Mouse (Mus musculus) heart, embryonic 12.5 days (tissue): ENCODE results near the gene Olfr56. TPM values are rescaled to one million over a fixed set of nuclear protein-coding genes. Genes with fewer than 3 reads are reported as not detected.
"Not testable (repeated sequence)": the region's sequence is repeated elsewhere in the genome, so short reads cannot be mapped to it uniquely, and the experiment has no call there.

Experiments
- ATAC-seq: fragments of 200-750 bp; cut with Nextera tagmentation; 2 replicates; pipeline ENCODE4 v1.8.0; 2017; ENCODE audit warnings: moderate TSS enrichment, moderate library complexity; ENCODE audit not compliant: insufficient number of reproducible peaks, low FRiP score
- H3K27ac ChIP-seq: fragments of 300-500 bp; sonication (generic); 2 replicates; pipeline ENCODE4 v1.5.1; 2016; ENCODE audit warnings: mild to moderate bottlenecking, moderate library complexity; ENCODE audit not compliant: poor library complexity, severe bottlenecking
- H3K27me3 ChIP-seq: fragments of 300-500 bp; sonication (generic); replicated peaks from 2 replicates; pipeline ENCODE4 v1.6.1; 2016; ENCODE audit warnings: mild to moderate bottlenecking, moderate library complexity
- H3K36me3 ChIP-seq: fragments of 300-500 bp; sonication (generic); 2 replicates; pipeline ENCODE4 v1.6.1; 2016; ENCODE audit warnings: mild to moderate bottlenecking, moderate library complexity
- H3K4me1 ChIP-seq: fragments of 300-500 bp; sonication (generic); replicated peaks from 2 replicates; pipeline ENCODE4 v1.6.1; 2016; ENCODE audit warnings: mild to moderate bottlenecking
- H3K4me2 ChIP-seq: fragments of 300-500 bp; sonication (generic); 2 replicates; pipeline ENCODE4 v1.6.1; 2016; ENCODE audit warnings: mild to moderate bottlenecking, moderate library complexity
- H3K4me3 ChIP-seq: fragments of 300-500 bp; sonication (generic); 2 replicates; pipeline ENCODE4 v1.5.1; 2016; ENCODE audit warnings: mild to moderate bottlenecking
- H3K9ac ChIP-seq: fragments of 300-500 bp; sonication (generic); 2 replicates; pipeline ENCODE4 v1.6.1; 2016; ENCODE audit warnings: mild to moderate bottlenecking, moderate library complexity
- H3K9me3 ChIP-seq: fragments of 300-500 bp; sonication (generic); replicated peaks from 2 replicates; pipeline ENCODE4 v1.6.1; 2016; ENCODE audit warnings: mild to moderate bottlenecking, moderate library complexity
- WGBS: fragments of 180-500 bp; shearing (Covaris S2); methylation state at CpG from one replicate; pipeline ENCODE4 v1.1.7; 2016; 5-methylcytosine and 5-hydroxymethylcytosine counted together
- polyA plus RNA-seq: library from polyadenylated mRNA; unstranded; fragments of >200 nt; fragmentation: Nextera tagmentation; extraction: Ambion mirVana; gene quantifications from 2 replicates; pipeline ENCODE4 v1.2.1, GENCODE M21; 2016

Olfr56 gene
- polyA plus RNA-seq, 1 experiment from 2014 or later: not detected

GRCm38 (mm10) chr11:49061865-49062264 lies 83.2 kb downstream of the Olfr56 start:
- H3K27me3 ChIP-seq, H3K9me3 ChIP-seq, H3K36me3 ChIP-seq, H3K4me3 ChIP-seq, H3K27ac ChIP-seq, H3K4me1 ChIP-seq, H3K9ac ChIP-seq, ATAC-seq, H3K4me2 ChIP-seq: not testable (repeated sequence)
- WGBS: 59% methylated on average over 2 of the region's 2 CpGs

GRCm38 (mm10) chr11:49063713-49064469 lies 85.2 kb downstream of the Olfr56 start, which contains the start of gene Tgtp2:
TSS of gene Tgtp2 (minus strand) at chr11:49064206.
- H3K27me3 ChIP-seq, H3K27ac ChIP-seq, H3K9ac ChIP-seq, H3K4me2 ChIP-seq, H3K4me3 ChIP-seq, H3K36me3 ChIP-seq, ATAC-seq, H3K4me1 ChIP-seq, H3K9me3 ChIP-seq: not testable (repeated sequence)
- WGBS: 60% methylated on average over 5 of the region's 5 CpGs

- Histone ChIP-seq H3K4me1 (no peaks in the 10 kb centered on the region), H3K27me3 (no peaks in the 10 kb centered on the region), H3K4me2 (no peak overlapping the region), H3K27ac (no peak overlapping the region), H3K36me3 (no peaks in the 10 kb centered on the region), H3K9ac (no peak overlapping the region), H3K9me3 (no peaks in the 10 kb centered on the region), H3K4me3 (no peak overlapping the region)
- ATAC-seq: no peak
- 70% methylated on average over 1 of the region's 1 CpGs for WGBS
These were observed 89.7 kb downstream of the Olfr56 start for GRCm38 (mm10) chr11:49068358-49068757.

DNA sequence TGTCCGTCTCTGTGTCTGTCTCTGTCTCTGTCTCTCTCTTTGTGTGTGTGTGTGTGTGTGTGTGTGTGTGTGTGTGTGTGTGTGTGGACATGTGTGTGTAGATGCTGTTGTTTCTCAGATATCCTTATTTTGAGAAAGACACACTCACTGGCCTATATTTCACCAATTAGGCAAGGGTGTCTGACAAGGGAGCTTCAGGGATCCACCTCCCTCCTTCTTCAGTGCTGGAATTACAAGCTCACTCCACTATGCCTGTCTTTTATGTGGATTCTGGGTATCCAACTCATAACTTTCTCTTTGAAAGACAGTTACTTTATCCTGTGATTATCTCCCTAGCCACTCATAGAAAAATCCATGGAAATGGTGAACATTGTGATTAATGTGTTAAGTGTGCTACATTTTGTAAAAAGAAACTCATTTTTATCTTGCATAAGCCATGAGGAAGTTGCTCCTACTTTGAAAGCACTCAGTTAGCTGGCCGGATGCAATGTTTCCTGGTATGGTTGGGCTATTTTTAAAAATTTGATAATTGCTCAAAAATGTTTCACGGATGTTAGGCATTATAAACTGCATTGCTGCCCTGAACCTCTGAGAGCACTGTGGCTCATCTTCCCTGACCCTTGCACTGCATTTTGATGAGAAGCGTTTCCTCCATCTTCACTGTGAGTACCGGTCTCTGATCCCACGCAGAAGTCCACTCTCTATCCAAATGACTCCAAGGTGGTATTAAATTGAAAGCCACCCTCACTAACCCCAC lies 97.5 kb downstream of the Olfr56 start, which contains the start of gene Ifi47:
TSS of gene Ifi47 (plus strand) at position 587 of the 757 bp plus-strand sequence.
- ATAC-seq, H3K4me2 ChIP-seq, H3K27ac ChIP-seq, H3K36me3 ChIP-seq, H3K9ac ChIP-seq, H3K27me3 ChIP-seq, H3K4me3 ChIP-seq, H3K9me3 ChIP-seq, H3K4me1 ChIP-seq: not testable (repeated sequence)
- WGBS: 61% methylated on average over 6 of the region's 6 CpGs

DNA sequence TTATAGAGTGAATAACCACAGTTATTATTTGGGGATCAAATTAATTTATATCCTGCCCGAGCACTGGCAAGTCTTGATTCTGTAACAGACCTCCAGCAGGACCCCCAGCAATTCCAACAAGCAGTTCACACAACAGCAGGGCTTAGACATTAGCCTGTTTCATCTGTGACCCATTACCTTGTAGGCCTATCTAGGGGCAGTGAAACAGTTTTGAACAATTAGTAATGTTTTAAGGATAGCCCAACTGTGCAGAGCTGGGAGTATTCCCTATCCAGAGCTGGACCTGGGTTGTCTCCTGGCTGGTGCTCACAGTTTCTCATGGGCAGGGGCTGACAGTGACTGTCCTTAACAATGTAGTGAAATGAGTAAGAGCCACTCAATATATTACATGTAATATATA lies 98.3 kb downstream of the Olfr56 start:
- Histone ChIP-seq H3K9ac (no peak overlapping the region), H3K9me3 (no peaks in the 10 kb centered on the region), H3K4me1 (no peaks in the 10 kb centered on the region), H3K27me3 (no peaks in the 10 kb centered on the region), H3K4me3 (no peak overlapping the region), H3K36me3 (no peaks in the 10 kb centered on the region), H3K27ac (no peak overlapping the region), H3K4me2 (no peak overlapping the region)
- 69% methylated on average over 1 of the region's 1 CpGs for WGBS
- ATAC-seq: no peak

GRCm38 (mm10) chr11:49078719-49079118 lies 100.0 kb downstream of the Olfr56 start:
- Histone ChIP-seq H3K36me3 (no peaks in the 10 kb centered on the region), H3K9me3 (no peaks in the 10 kb centered on the region), H3K4me1 (no peaks in the 10 kb centered on the region), H3K27ac (no peak overlapping the region), H3K4me3 (no peak overlapping the region), H3K4me2 (no peak overlapping the region), H3K9ac (no peak overlapping the region), H3K27me3 (no peaks in the 10 kb centered on the region)
- 86% methylated on average over 3 of the region's 3 CpGs for WGBS
- no peak for ATAC-seq

DNA sequence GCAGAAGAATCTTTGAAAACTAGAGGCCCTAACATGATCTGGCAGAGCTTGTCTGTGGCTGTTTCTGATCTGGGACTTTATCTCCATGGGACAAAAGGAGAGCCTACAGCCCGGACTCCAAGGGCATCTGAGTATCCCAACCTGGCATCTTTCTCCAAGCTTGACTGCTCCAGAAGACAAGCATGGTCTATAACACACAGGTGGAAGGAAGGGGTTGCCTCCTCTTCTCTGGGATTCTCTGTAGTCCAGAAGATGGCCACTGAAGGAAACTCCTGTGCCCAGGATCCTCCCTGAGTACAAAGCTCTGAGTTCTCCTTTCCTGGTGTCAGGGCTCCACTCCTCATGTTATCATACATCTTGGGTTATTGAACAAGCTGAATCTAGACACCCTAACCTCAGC lies 101.9 kb downstream of the Olfr56 start:
- H3K9ac ChIP-seq: no peak overlapping the region
- ATAC-seq: no peak
- no peaks in the 10 kb centered on the region for H3K36me3 ChIP-seq

DNA sequence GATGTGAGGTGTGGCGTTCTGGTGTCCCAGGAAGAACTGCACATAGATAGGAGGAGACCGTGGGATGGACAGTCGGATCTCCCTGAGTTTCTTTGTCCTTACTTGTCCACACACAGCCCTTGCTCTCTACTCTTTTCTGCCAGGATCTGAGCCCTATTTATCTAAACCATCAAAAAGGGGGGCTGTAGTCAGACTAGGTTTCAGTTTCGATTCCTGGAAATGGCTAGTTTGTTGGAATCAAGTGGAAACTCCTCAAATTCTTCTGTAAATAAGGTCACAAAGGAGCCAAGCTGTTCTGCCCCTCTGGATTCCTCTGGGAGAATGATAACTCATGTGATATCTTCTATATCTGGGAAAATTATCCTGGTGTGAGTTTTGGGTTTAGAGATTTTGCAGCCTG lies 102.7 kb downstream of the Olfr56 start:
- H3K9ac ChIP-seq: no peak overlapping the region
- H3K4me1 ChIP-seq: 0 out of 2 replicates have a peak, but pooled peaks cover 3% of the 10 kb centered on the region
- 70% methylated on average over 4 of the region's 4 CpGs for WGBS
- H3K9me3 ChIP-seq: no peaks in the 10 kb centered on the region
- no peak for ATAC-seq
- no peak overlapping the region for H3K4me2 ChIP-seq
- no peak overlapping the region for H3K4me3 ChIP-seq
- no peaks in the 10 kb centered on the region for H3K36me3 ChIP-seq
- no peak overlapping the region for H3K27ac ChIP-seq
- no peaks in the 10 kb centered on the region for H3K27me3 ChIP-seq

More for the DNA sequence above, 101.9 kb downstream of the Olfr56 start:
- no peaks in the 10 kb centered on the region for H3K9me3 ChIP-seq
- 0 out of 2 replicates have a peak, but pooled peaks cover 3% of the 10 kb centered on the region for H3K4me1 ChIP-seq
- no peaks in the 10 kb centered on the region for H3K27me3 ChIP-seq
- no peak overlapping the region for H3K27ac ChIP-seq
- H3K4me2 ChIP-seq: no peak overlapping the region
- WGBS: 50% methylated on average over 1 of the region's 1 CpGs
- no peak overlapping the region for H3K4me3 ChIP-seq

DNA sequence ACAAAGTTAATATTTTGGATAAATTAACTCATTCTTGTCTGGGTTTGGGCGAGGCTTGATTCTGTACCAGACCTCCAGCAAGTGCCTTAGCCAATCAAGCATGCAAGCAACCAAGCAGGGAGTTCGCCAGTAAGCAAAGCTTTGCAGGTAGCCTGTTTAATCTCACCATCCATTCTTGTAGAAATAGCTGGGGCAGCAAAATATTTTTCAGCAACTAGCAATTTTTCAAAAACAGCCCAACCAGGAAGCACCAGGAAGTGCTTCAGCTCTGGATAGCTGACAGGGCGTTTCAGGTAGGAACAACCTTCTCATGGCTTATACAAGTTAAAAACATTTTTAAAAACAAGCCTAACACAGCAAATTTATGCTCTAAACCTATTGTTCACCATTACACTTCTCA lies 103.2 kb downstream of the Olfr56 start:
- WGBS: 69% methylated on average over 3 of the region's 3 CpGs
- H3K4me1 ChIP-seq: 0 out of 2 replicates have a peak, but pooled peaks cover 3% of the 10 kb centered on the region
- no peak for ATAC-seq

GRCm38 (mm10) chr11:49083146-49083545 lies 104.5 kb downstream of the Olfr56 start:
- H3K4me1 ChIP-seq: 0 out of 2 replicates have a peak, but pooled peaks cover 6% of the 10 kb centered on the region
- H3K9ac ChIP-seq: no peak overlapping the region
- H3K9me3 ChIP-seq: no peaks in the 10 kb centered on the region
- ATAC-seq: no peak
- H3K4me3 ChIP-seq: no peak overlapping the region
- no peaks in the 10 kb centered on the region for H3K36me3 ChIP-seq
- WGBS: 83% methylated on average over 1 of the region's 1 CpGs
- H3K27me3 ChIP-seq: no peaks in the 10 kb centered on the region
- H3K4me2 ChIP-seq: no peak overlapping the region
- no peak overlapping the region for H3K27ac ChIP-seq

More for the DNA sequence above, 103.2 kb downstream of the Olfr56 start:
- H3K27me3 ChIP-seq: no peaks in the 10 kb centered on the region
- no peak overlapping the region for H3K4me2 ChIP-seq
- H3K36me3 ChIP-seq: no peaks in the 10 kb centered on the region
- H3K9me3 ChIP-seq: no peaks in the 10 kb centered on the region
- H3K27ac ChIP-seq: no peak overlapping the region
- no peak overlapping the region for H3K9ac ChIP-seq
- no peak overlapping the region for H3K4me3 ChIP-seq

GRCm38 (mm10) chr11:49083808-49084207 lies 105.1 kb downstream of the Olfr56 start:
- Histone ChIP-seq H3K27ac (no peak overlapping the region), H3K27me3 (no peaks in the 10 kb centered on the region), H3K4me2 (no peak overlapping the region), H3K36me3 (no peaks in the 10 kb centered on the region), H3K9ac (no peak overlapping the region), H3K4me1 (0 out of 2 replicates have a peak, but pooled peaks cover 9% of the 10 kb centered on the region), H3K9me3 (no peaks in the 10 kb centered on the region), H3K4me3 (no peak overlapping the region)
- no peak for ATAC-seq
- 74% methylated on average over 3 of the region's 3 CpGs for WGBS
